Mouse (Mus musculus): ENCODE results near the gene Zfp398.
A peak's percentile ranks its signal among the peaks of the same experiment; 100 is the strongest.

The Zfp398 gene

DNA sequence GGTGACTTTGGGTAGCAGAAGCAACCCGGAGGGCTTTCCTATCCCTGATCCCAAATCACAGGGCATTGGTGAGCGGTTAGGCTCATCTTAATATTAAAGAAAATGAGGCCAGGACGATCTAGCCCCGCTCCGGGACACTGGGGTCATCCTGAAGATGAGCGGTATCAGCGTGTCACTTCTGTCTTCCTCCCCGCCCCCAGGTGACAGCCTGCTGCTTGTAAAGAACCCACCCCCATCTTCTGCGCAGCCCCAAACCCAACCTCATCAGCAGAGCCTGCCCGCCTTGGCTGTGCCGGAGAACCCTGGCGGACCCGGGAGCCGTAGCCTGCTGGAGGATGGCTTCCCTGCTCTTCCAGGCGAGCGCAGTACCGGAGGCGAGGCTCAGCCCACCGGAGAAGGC is 68.9 kb downstream of the Zfp398 start:
- no peak for DNase-seq (ENCODE audit: low spot score)

DNA sequence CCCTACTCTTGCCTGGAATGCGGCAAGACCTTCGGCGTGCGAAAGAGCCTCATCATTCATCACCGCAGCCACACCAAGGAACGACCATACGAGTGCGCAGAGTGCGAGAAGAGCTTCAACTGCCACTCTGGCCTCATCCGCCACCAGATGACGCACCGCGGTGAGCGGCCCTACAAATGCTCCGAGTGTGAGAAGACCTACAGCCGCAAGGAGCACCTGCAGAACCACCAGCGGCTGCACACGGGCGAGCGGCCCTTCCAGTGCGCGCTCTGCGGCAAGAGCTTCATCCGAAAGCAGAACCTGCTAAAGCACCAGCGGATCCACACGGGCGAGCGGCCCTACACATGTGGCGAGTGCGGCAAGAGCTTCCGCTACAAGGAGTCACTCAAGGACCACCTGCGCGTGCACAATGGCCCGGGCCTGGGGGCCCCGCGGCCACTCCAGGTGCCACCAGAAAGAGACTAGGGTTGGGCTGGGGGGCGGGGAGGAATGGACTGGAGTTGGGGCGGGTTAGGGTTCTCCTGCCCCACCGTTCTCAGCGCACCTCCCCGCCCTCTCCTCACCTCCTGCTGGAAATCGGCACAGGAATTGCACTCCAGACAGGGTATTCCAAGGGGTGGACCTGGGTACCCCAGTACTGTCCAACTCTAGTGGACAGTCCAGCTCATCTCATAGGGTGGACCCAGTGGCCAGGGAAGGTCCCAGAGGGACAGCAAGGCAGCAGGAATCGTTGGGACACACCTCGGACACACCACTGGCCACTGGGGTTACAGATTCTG is 69.6 kb downstream of the Zfp398 start:
- DNase-seq (ENCODE audit: low spot score): no peak

DNA sequence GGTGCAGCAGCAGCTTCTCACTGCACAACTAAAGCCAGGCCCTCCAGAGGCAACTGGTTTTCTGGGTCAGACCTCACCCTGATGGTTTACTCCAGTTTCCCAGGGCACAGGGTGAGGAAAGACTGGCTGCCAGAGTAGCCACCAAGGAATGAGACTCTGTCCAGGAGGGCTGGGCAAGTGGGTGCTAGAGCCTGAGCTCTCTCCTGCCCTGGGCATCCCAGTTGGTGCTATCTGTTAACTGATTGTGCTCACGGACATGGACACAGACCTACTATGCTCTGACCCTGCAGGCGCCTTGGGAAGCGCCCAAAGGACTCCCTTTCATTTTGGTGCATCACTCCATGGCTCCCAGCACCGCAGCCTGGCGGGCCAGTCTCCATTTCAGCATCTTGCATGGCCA is 70.9 kb downstream of the Zfp398 start:
- no peak for DNase-seq (ENCODE audit: low spot score)

DNA sequence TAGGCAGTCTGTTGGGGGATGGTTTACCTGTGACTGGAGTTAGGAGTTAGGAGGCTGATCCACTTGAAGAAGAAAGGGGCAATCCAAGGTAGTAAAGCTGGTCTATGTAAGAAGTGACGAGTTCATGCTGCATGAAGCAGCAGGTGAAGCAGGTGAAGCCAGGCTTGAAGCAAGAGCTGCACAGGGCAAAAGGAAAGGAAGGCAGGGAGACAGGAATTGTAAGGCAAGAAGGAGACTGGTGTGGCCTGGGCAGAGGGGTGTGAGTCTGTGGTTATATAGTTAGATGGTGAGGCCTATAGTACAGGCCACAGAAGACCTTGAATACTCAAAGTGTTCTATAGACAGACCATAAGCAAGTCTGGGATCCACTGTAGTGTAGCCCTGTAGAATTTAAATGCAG is 73.5 kb downstream of the Zfp398 start:
- no peak for DNase-seq (ENCODE audit: low spot score)

DNA sequence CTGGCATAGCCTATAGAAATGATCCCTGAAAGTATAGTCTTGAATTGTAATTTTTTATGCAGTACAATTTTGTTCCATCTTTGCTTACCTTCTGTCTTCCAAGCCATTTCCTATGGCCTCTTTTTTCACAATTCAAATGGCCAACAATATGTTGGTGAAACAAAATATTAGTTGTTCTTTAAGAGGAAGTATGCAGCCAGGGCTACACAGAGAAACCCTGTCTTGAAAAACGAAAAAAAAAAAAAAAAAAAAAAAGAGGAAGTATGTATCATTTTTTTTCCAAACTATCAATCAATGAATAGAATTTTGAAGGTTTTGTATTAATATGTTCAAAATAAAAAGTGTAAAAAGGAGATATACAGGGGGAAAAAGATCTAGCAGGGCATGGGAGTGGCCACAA is 76.2 kb downstream of the Zfp398 start:
- no peak for DNase-seq (ENCODE audit: low spot score)

DNA sequence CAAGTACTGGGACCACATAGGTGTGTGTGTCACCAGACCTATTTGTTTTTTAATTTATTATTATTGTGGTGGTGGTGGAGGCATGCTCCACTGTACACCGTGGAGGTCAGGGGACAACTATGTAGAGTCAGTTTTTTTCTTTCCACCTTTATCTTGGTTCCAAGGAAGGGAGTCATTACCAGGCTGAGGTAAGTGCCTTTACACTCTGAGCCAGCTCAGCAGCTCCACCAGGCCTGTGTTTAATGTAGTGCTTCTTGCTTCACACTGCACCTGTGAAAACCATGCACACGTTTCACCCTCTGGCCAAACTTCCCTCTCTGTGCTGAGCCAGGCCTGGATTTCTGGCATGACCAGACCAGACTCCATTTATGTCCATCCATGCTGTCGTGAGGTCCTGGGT is 77.5 kb downstream of the Zfp398 start:
- no peak for DNase-seq (ENCODE audit: low spot score)

DNA sequence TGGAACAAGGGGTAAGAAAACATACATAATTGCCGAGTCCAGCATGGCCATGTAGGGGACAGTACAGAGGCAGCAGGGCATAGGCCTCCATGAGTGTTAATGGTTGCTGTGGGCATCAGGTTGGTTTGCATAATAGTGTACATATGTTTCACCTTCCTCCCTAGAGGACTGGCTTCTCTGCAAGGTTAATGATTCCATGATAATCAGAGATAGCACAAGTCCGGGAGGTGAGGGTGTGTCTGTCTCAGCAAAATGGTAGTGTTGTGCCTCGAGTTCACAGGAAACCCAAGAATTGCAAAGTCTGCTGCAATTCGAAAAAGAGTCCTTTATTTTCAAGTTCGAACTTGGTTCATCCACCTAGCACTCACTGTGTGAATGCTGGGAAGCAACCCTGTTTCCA is 81.6 kb downstream of the Zfp398 start:
- DNase-seq (ENCODE audit: low spot score): no peak

DNA sequence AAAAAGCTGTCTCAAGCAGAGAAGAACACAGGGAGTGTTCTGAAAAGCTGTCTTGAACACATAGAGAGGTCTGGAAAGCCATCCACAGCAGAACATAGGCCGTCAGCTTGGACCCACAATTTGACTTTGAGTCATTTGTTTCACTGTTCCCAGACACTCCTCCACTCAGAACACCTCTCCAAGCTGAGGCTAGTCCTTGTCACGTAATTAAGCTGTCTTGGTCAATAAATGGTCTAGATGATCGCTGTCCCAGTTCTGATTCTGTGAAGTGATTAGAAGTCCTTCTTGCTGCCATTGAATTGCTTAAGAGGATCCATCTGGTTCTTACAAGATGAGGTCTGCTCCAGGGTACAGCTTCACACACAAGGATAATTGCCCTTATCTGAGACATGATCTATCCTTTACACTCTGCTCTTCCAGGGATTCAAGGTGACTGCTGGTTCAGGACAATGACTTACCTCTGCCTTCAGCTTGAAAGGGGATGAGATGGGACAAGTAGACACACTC is 83.4 kb downstream of the Zfp398 start:
- DNase-seq (ENCODE audit: low spot score): no peak

DNA sequence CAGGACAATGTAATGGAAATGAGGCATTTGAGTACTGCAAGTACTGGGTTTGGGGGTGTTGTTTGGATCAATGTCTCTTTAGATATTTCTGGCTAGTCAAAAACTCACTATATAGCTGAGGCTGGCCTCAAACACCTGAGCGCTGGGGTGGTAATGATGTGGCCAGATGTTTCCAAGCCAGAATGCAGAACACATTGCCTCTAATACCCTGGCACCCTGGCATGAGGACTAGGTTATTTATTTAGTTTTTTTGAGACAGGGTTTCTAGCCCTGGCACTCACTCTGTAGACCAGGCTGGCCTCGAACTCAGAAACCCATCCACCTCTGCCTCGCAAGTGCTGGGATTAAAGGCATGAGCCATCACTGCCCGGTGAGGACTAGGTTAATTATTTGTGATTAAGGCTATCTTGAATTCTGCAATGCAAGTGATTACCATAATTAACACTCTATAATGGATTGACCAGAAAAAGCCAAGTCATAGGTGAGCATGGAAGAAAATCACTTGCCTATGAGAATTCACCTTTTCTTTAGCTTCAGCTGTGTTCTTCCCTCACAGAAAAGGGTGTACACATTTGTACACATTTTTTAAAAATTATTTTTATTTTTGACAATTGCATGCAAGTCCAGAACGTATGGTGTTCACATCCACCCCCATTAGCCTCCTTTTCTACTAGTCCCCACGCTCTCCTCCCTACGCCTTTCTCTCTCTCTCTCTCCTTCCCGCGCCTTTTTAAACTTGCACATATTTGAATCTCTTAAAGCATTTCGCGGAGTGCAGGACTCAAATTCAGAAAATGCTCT is 84.4 kb downstream of the Zfp398 start:
- no peak for DNase-seq (ENCODE audit: low spot score)

DNA sequence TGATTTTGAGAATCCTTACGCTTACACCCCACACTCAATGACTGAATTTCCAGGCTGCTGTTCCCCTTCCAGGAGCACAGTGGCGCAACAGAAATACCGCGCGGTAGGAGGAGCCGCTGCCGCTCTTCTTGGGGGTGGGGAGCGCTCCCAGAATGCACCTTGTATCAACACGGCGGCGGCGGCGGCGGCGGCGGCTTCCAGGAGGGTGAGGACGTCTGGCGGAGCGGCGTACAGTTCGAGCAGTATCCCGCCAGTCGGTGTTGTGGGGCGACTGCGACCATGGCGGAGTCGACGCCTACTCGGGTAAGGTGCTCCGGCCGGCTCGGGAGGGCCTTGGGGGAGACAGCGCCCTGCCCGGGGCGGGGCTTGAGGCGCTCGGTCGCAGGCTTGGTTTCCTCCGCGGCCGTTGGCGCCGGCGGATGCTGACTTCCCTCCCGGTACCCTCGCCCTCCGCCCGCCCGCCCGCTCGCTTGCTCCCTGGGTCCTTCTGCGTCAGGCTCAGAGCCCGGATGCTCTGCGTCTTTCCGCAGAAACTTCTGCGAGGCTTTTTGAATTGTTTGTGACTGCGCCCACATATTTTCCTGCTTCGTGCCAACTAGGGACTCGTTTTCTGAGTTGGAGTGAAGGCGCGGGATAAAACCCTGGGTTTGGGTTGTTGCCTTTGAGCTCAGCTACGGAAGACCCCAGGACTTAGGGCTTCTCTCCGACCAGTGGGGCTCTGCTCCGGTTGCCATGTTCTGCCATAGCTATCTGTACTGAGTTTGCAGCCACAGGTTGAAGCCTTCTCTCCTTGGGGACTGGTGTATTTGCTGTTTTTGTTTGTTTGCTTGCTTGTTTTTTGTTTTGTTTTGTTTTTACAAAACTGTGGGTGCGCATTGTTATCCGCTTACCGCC is 85.2 kb downstream of the Zfp398 start, which contains the start of gene Zfp212:
Gene Zfp212, plus strand, starts transcription at position 30 of the 894 bp plus-strand sequence.
- peak; percentile 72 for DNase-seq (ENCODE audit: low spot score)
